Mouse (Mus musculus) brain, adult 10 weeks (tissue): ENCODE results near the gene St6galnac4. TPM values are rescaled to one million over a fixed set of nuclear protein-coding genes. Genes with fewer than 3 reads are reported as not detected.

Source experiments
- polyA plus RNA-seq: library from polyadenylated mRNA; stranded (reverse); fragments of 350-450 nt; fragmentation: Illumina TruSeq; extraction: RNeasy Lipid Tissue Mini Kit (QIAGEN cat#74804); gene quantifications from one replicate; pipeline ENCODE4 v1.2.3, GENCODE M21; 2015; ENCODE audit warnings: low read depth, low replicate concordance

The St6galnac4 gene
- 30.5 TPM for polyA plus RNA-seq

DNA sequence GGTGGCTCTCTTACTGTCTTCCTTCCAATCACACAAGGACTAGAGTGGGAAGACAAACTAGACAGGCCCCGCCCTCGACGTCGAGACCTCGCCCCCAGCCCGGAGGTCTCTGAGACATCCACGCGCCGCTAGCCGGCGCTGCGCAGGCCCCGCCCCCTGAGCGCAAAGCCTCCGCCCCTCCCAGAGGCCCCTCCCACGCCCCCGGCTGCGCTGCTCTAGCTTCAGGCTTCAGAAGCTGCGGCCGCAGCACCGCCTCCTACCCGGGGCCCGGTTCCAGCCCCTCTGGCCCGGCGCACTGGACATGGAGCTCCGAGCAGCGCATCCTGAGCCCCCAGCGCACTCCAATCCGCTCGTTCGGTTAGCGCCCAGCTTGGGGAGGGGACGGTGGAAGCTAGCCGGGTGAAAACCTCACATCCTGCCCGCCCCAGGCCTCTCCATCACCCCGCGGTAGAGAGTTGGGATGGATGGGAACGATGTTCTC, at the start of gene St6galnac4:
St6galnac4 (plus strand) TSS at position 225 of the 481 bp plus-strand sequence.

DNA sequence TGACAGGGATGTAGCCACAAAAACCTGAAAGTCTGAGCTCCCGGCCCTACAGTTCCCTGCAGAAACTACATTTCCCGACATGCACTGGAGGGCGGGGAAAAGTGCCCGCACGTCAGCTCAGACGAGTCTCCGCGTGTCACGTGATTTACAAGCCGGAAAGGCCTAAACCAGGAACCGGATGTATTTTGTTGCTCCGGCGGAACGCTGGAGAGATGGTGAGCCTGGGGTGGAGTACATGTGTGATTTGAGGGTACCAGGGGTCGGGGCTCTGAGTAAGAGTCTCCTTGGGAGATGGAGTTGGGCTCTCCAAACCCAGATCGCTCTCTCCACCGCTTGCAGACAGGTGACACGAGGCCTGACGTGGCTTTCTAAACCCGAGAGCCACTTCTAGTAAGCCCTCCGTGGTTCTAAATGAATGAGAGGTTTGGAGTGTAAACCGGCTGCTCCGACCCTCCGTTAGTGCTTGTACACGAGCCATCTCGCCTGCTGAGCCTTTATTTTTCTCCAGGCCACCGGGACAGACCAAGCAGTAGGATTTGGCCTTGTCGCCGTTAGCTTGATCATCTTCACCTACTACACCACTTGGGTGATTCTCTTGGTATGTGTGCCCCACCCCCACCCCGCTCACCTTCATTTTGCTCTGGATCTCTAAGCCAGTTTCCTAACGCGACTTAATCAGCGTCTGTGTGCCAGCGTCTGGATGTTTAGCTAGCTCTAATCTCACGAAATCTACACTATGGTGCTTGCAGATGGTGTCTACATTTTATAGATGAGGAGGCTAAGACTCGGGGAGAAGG, 16.0 kb upstream of the St6galnac4 start, which contains the start of gene Dpm2:
Dpm2 (plus strand) TSS at position 161 of the 797 bp plus-strand sequence.

DNA sequence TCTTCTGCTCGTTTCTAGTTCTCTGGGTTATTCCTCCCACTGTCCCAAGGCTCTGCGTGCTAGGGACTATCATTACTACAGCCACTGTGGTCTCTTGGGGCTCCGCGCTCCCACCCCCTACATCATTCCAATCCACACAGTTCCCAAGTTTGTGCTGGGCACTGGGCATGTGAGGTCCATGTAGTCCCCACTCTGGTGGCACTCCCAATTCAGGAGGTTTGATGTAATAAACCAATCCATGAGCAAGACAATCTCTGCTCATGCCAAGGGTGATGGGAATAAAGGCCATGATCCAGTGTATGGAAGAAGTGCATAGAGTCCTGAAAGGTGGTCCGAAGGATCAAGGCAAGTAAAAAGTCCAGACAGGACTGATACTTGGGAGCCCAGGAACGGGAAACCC, 12.4 kb upstream of the St6galnac4 start, which contains the start of gene Pip5kl1:
Pip5kl1 (plus strand) TSS at position 301 of the 400 bp plus-strand sequence.

DNA sequence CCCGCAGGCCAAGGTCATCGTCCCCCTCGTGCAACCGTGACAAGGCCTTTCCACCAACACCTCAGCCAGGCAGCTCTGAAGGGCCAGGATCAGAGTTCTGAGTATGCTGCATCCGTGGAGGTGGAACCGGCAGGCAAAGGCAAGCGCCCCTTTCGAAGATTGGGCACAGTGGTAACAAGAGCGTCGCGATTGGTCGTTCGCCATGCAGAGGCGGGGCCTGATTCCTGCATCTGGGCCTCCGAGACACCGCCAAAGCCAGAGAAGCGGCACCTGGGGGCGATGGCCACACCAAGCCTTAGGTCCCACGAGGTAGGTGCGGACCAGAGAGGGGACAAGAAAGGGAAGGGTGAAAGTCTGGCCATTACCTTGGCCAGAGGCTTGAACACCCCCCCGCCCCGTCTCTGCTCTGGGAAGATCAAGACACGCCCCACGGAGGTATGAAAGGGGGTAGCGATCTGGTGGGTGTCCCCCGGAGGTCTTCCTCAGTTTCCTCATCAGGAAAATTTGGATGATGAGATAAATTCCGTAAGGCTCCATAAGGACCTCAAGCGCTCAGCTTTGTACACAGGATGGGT, 11.2 kb upstream of the St6galnac4 start, which contains the start of gene 9430097D07Rik:
9430097D07Rik (minus strand) TSS at position 99 of the 575 bp plus-strand sequence.

DNA sequence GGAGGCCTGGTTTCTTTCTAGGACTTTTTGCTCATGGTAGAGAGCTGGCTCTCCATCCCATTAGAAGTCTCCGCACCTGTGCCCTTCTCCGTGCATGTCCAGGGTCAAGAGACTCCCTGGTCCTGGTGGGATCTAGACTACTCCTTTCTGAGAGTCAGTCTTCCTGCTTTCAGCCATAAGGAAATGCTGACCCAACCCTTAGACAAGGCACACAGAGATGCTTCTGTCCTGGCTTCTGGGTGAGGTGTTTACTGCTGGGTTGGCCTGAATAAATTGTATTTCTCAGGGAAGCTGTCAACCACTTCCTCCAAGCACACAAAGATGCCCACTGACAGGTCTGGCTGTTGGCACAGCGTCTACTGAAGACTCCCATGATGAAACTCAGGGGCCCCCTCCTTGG, 12.5 kb downstream of the St6galnac4 start, which contains the start of gene St6galnac6:
St6galnac6 (plus strand) TSS at position 301 of the 400 bp plus-strand sequence.

DNA sequence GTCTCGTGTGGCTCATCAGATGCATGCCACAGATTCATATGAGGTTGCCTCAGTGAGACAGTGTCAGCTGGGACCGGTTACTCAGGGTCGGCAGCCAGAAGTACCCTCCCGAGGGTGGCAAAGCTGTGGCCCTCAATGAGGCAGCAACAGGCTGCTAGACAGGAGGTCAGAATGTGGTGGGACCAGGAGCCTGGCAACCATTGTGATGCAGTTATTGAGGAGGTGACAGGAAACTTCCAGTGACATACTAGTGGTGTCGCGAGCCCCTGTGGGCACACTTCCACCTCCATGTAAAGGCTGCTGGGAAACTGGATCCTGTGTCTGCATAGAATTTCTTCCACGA, 34.6 kb downstream of the St6galnac4 start, which contains the start of gene Ak1:
Ak1 (plus strand) TSS at position 242 of the 343 bp plus-strand sequence.

DNA sequence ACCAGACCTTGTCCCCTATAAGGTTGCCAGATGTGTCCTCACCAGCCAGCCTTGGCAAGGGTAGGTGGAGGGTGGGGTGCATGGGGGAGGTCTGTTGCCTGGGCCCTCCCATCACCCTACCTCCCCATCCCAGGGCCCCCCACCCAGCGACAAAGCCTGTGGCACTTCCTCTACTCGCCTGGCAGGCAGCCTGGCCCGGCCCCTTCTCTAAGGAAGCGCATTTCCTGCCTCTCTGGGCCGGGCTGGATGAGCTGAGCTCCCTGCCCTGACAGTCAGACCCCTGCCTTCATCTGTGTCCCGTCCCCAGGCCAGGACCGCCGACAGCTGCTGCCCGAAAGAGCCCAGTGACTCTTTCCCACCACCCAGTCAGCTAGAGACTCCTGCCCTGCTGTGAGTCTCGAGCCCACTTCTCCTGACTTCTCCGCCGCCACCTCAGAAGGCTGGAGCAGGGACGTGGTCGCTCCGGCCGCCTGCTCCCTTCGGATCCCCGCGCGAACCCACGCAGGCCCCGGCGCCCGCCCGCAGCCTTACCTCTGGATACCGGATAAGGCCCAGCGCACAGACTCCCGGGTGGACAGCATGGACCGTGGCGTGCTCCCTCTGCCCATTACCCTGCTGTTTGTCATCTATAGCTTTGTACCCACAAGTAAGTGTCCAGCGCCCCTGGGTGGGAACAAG, 59.6 kb downstream of the St6galnac4 start, which contains the start of gene Eng:
Eng (plus strand) TSS at position 217 of the 678 bp plus-strand sequence.

Other genes with a start within 250 kb of the St6galnac4 start
- gene Ciz1, start 234.8 kb upstream of the St6galnac4 start, polyA plus RNA-seq: 59.5 TPM
- gene Dnm1, start 233.8 kb upstream of the St6galnac4 start, polyA plus RNA-seq: 752 TPM
- gene 1110008P14Rik, start 205.2 kb upstream of the St6galnac4 start, polyA plus RNA-seq: 442 TPM
- 1.5 TPM for gene Lcn2, start 198.8 kb upstream of the St6galnac4 start, polyA plus RNA-seq
- gene Ptges2, start 191.2 kb upstream of the St6galnac4 start, polyA plus RNA-seq: 60.8 TPM
- gene Naif1, start 136.6 kb upstream of the St6galnac4 start, polyA plus RNA-seq: 2.4 TPM
- 57.6 TPM for gene Slc25a25, start 135.7 kb upstream of the St6galnac4 start, polyA plus RNA-seq
- gene Fam102a, start 51.8 kb upstream of the St6galnac4 start, polyA plus RNA-seq: 45.6 TPM
- gene Dpm2, start 16.2 kb upstream of the St6galnac4 start, polyA plus RNA-seq: 99.3 TPM
- gene Pip5kl1, start 12.3 kb upstream of the St6galnac4 start, polyA plus RNA-seq: 10.5 TPM
- 0.71 TPM for gene 9430097D07Rik, start 11.4 kb upstream of the St6galnac4 start, polyA plus RNA-seq
- 122 TPM for gene St6galnac6, start 12.6 kb downstream of the St6galnac4 start, polyA plus RNA-seq
- 123 TPM for gene Ak1, start 34.7 kb downstream of the St6galnac4 start, polyA plus RNA-seq
- 20.2 TPM for gene Eng, start 59.5 kb downstream of the St6galnac4 start, polyA plus RNA-seq
- gene Fpgs, start 117.0 kb downstream of the St6galnac4 start, polyA plus RNA-seq: 8.9 TPM
- gene Cdk9, start 126.0 kb downstream of the St6galnac4 start, polyA plus RNA-seq: 127 TPM
- gene Sh2d3c, start 134.0 kb downstream of the St6galnac4 start, polyA plus RNA-seq: 15.5 TPM
- gene 6330409D20Rik, start 153.9 kb downstream of the St6galnac4 start, polyA plus RNA-seq: 2.6 TPM
- gene Tor2a, start 170.1 kb downstream of the St6galnac4 start, polyA plus RNA-seq: 35.2 TPM
- 1.5 TPM for gene Ttc16, start 188.5 kb downstream of the St6galnac4 start, polyA plus RNA-seq
- 6.8 TPM for gene Ptrh1, start 188.7 kb downstream of the St6galnac4 start, polyA plus RNA-seq
- gene Cfap157, start 197.3 kb downstream of the St6galnac4 start, polyA plus RNA-seq: 1.3 TPM